Mouse (Mus musculus) E14TG2a.4 (cell line): ENCODE results near the gene Grm8.

Experiments used
- H3K27me3 ChIP-seq: 2 replicates; pipeline ENCODE4 v1.6.1; 2014; ENCODE audit warnings: low read length, control low read depth; ENCODE audit not compliant: insufficient read depth
- H3K36me3 ChIP-seq: 2 replicates; pipeline ENCODE4 v1.6.1; 2014; ENCODE audit warnings: low read length, control low read depth; ENCODE audit not compliant: insufficient read depth
- H3K4me1 ChIP-seq: replicated peaks from 2 replicates; pipeline ENCODE4 v1.6.1; 2014; ENCODE audit warnings: low read depth, low read length, control low read depth
- H3K4me3 ChIP-seq: replicated peaks from 2 replicates; pipeline ENCODE4 v1.5.1; 2014; ENCODE audit warnings: mild to moderate bottlenecking, low read length
- H3K9me3 ChIP-seq: 2 replicates; pipeline ENCODE4 v1.6.1; 2014; ENCODE audit warnings: low read length, control low read depth
- CTCF ChIP-seq: conservative IDR thresholded peaks from 2 replicates; pipeline ENCODE4 v1.5.1; 2014; ENCODE audit warnings: low read length
- NANOG ChIP-seq: IDR thresholded peaks from 2 replicates; pipeline ENCODE4 v1.6.1; 2014; ENCODE audit warnings: borderline replicate concordance, low read length, mixed read lengths
- POU5F1 ChIP-seq: IDR thresholded peaks from 2 replicates; pipeline ENCODE4 v1.6.1; 2014; ENCODE audit warnings: low read length, borderline replicate concordance

The Grm8 gene

DNA sequence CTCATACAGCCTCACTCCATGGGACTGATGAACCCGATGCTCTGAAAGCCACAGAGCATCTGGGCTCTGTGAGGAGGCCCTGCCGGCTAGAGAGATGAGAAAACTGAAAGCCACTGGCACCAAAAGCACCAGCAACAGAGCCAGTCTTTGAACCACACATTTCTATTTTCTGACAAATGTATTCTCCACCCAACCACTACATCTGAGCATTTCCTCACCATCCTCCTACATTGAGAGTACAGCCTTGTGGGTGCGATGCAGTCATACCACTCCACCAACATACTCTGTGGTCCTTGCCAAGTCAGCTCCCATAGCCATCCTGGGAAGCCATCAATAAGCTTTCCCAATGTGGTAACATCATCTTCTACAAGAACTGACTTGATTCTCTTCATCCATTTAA is 43.1 kb downstream of the Grm8 start:
- H3K9me3 ChIP-seq: no peaks in the 10 kb centered on the region
- TF ChIP-seq NANOG: no peak
- no peak for TF ChIP-seq CTCF
- TF ChIP-seq POU5F1: no peak
- H3K4me3 ChIP-seq: no peak overlapping the region
- H3K36me3 ChIP-seq: no peaks in the 10 kb centered on the region
- no peaks in the 10 kb centered on the region for H3K4me1 ChIP-seq
- no peaks in the 10 kb centered on the region for H3K27me3 ChIP-seq

DNA sequence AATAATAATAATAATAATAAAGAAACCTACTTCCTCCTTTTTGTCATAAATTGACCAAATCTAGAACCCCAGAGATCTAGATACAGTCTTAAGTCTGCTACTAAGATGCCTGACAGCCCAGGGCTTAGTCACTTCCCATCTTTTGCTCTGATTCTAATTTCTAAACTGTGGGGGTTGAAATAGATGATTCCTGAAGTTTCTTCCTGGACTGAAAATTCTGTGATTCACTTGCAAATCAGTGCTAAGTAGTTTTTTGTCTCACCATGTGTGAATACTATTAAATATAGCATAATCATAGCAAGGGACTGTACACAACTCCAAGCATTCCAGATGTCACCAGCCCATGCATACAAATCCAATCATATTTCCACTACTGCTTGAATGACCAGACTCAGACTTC is 44.0 kb downstream of the Grm8 start:
- no peaks in the 10 kb centered on the region for H3K27me3 ChIP-seq
- no peaks in the 10 kb centered on the region for H3K4me1 ChIP-seq
- H3K4me3 ChIP-seq: no peak overlapping the region
- H3K9me3 ChIP-seq: no peaks in the 10 kb centered on the region
- TF ChIP-seq NANOG (no peak), POU5F1 (no peak)
- H3K36me3 ChIP-seq: no peaks in the 10 kb centered on the region

DNA sequence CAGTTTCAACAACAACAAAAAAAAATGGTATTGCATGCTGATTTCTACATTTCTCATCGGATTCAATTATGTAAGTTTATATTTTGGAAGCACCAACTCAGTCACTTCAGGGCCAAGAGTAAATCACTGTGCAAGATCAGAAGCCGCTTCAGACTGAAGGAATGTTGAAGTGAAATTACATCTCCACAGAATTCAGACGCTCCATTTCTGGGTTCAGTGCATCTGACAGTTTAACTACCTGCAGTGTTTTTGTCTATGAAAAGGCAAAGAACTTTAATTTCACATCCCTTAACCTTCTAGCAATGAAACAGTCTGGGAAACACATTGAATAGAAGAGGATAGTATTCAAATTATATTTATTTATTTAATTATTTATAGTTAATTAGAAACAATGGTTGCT is 59.4 kb downstream of the Grm8 start:
- Histone ChIP-seq H3K4me1 (no peaks in the 10 kb centered on the region), H3K9me3 (no peaks in the 10 kb centered on the region), H3K4me3 (no peak overlapping the region), H3K27me3 (no peaks in the 10 kb centered on the region), H3K36me3 (no peaks in the 10 kb centered on the region)
- TF ChIP-seq NANOG (no peak), POU5F1 (no peak), CTCF (no peak)

DNA sequence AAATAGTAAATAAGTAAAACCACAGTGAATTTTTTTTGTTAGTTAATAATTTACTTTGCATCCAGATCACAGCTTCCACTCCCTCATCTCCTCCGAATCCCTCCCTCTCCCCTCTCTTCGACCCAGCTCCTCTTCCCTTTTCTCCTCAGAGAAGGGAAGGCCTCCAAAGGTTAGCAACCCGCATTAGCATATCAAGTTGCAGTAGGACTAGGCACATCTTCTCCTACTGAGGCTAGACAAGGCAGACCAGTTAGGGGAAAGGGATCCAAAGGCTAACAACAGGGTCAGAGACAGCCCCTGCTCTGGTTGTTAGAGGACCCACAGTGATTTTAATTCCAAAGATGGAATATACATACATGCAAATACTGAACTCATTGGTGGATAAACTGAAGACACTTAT is 60.5 kb downstream of the Grm8 start:
- no peaks in the 10 kb centered on the region for H3K27me3 ChIP-seq
- no peak overlapping the region for H3K4me3 ChIP-seq
- H3K4me1 ChIP-seq: no peaks in the 10 kb centered on the region
- H3K9me3 ChIP-seq: peaks cover 3% of the 10 kb centered on the region; the same call in 1 of the 2 replicates
- H3K36me3 ChIP-seq: no peaks in the 10 kb centered on the region
- TF ChIP-seq NANOG (no peak), POU5F1 (no peak), CTCF (no peak)

DNA sequence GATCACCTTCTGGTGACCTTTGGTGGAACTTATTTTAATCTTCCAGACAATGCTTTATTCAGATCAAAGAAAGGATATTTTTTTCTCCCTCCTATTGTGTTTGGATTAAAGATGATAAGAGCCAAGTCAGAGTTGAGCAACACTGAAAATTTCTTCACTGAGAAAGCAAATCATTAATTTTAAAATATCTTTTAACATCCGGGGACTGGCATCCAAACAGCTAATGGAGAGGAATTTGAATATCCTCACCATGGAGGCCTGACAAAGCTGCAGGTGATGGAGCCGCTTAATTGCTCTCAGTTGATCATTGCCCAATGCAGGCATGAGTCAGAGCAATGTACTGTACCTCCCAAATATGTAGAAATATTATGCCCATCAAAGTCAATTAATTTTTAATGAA is 83.0 kb downstream of the Grm8 start:
- Histone ChIP-seq H3K27me3 (no peaks in the 10 kb centered on the region), H3K36me3 (no peaks in the 10 kb centered on the region), H3K4me3 (no peak overlapping the region), H3K9me3 (no peaks in the 10 kb centered on the region), H3K4me1 (no peaks in the 10 kb centered on the region)
- TF ChIP-seq NANOG: no peak
- no peak for TF ChIP-seq POU5F1
- TF ChIP-seq CTCF: no peak

DNA sequence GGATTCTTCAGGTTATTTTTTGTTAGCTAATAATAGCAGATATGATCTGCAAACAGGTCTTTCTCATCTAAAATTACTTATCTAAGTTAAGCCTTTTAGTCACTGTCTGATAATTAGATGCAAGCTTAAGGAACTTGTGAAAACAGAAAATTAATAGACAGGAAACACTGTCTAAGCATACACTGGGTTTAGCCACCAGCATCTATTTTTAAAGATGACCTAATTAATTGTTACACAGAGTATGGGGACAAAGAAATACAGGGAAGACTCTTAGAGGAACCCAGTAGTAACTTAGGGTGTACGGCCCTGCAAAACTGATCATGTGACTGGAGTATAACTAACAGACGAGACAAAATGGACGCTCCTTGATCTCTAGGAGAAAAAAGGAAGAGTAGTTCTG is 92.6 kb downstream of the Grm8 start:
- no peak for TF ChIP-seq CTCF
- TF ChIP-seq POU5F1: no peak
- no peak for TF ChIP-seq NANOG
- Histone ChIP-seq H3K27me3 (no peaks in the 10 kb centered on the region), H3K4me3 (no peak overlapping the region)

DNA sequence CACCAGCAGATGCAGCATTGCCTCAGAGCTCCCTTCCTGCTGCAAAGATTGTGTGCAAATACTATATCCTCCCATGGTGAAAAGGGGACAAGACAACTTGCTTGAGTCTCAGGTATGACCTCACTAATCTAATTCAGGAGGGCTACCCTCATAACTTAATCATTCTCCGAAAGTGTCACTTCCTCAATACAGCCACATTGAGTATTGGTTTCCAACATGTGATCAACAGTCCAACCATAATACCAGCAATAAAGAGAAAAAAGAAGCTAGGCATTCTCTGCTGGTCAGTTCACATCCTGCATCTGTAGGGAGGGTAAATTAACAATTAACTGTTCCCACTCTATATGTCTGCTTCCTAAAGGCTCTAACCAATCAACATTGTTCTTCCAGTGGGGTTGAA is 94.2 kb downstream of the Grm8 start:
- H3K27me3 ChIP-seq: no peaks in the 10 kb centered on the region
- H3K4me1 ChIP-seq: no peaks in the 10 kb centered on the region
- H3K9me3 ChIP-seq: no peaks in the 10 kb centered on the region
- no peaks in the 10 kb centered on the region for H3K36me3 ChIP-seq
- no peak for TF ChIP-seq NANOG
- no peak for TF ChIP-seq CTCF
- H3K4me3 ChIP-seq: no peak overlapping the region

More for the DNA sequence above, 92.6 kb downstream of the Grm8 start:
- Histone ChIP-seq H3K9me3 (no peaks in the 10 kb centered on the region), H3K4me1 (no peaks in the 10 kb centered on the region), H3K36me3 (no peaks in the 10 kb centered on the region)

DNA sequence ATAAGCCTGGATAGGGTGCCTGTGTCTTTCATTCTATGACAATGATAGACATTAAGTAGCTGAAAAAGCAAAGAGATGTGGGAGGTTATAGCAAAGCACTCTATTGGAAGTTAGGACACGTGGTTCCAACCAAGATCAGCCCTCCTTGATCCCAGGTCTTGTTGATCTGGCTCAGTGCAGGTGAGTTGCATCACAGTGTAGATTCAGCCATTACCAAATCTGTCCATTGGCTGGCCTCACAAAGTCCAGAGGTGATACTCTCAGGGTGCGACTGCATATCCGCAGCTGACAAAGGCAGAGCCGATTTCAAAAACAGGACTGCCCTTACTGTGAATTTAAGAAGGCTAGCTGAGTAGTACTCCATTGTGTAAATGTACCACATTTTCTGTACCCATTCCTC is 103.0 kb downstream of the Grm8 start:
- no peak overlapping the region for H3K4me3 ChIP-seq
- no peaks in the 10 kb centered on the region for H3K36me3 ChIP-seq
- TF ChIP-seq CTCF: no peak
- TF ChIP-seq POU5F1: no peak
- TF ChIP-seq NANOG: no peak

DNA sequence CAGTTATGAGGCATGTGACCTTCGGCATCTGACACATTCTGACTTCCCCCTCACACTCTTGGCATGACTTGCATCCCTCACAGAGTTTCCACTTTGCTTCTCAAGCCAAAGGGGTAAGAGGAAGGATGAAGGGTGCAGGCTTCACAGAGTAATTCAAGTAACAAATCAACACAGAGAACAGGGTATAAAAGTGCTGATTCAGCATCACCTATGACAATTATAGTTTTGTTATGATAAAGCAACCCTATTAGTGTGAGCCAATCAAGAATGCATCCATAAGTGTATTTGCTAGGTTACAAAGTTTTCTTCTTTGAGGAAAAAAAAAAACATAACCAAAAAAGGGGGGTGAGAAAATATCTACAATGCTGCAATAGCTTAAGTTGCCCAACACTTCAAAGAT is 117.3 kb downstream of the Grm8 start:
- no peaks in the 10 kb centered on the region for H3K27me3 ChIP-seq
- H3K9me3 ChIP-seq: no peaks in the 10 kb centered on the region
- no peak overlapping the region for H3K4me3 ChIP-seq
- H3K4me1 ChIP-seq: no peaks in the 10 kb centered on the region
- no peak for TF ChIP-seq POU5F1
- no peak for TF ChIP-seq NANOG
- TF ChIP-seq CTCF: no peak
- H3K36me3 ChIP-seq: no peaks in the 10 kb centered on the region

More for the DNA sequence above, 103.0 kb downstream of the Grm8 start:
- Histone ChIP-seq H3K27me3 (no peaks in the 10 kb centered on the region), H3K4me1 (no peaks in the 10 kb centered on the region), H3K9me3 (no peaks in the 10 kb centered on the region)

DNA sequence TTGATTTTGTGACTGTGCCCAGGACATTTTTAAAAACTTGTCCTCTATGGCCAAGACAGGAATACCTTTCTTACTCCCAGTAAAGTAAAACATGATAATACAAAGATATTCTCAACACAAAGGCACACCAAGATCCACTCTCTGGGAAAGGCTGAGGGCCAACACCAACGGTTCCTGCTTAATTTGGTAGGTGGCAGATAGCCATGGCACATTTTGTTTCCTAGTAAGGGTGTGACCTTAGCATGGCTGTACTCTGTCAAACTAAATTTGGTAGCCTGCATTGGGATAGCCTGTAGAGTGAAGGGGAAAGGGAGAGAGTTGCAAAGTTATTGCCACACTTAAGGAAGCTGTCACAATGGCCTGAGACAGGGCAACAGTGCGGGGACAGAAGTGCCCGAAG is 128.0 kb downstream of the Grm8 start:
- H3K4me3 ChIP-seq: no peak overlapping the region
- H3K9me3 ChIP-seq: no peaks in the 10 kb centered on the region
- no peaks in the 10 kb centered on the region for H3K36me3 ChIP-seq
- no peaks in the 10 kb centered on the region for H3K27me3 ChIP-seq
- TF ChIP-seq NANOG: no peak
- TF ChIP-seq POU5F1: no peak
- no peak for TF ChIP-seq CTCF
- no peaks in the 10 kb centered on the region for H3K4me1 ChIP-seq
